In genomic region chr1:169840948-169841347, GRCm38 (mm10) we compare ENCODE assay signal across 16 mouse cellular contexts.
"Had no signal": no experiment of that assay in that cellular context is flagged by ENCODE, and none has a peak within 500 bp of the region (broad histone marks: within the 10 kb centered on the region; RNA-seq: fewer than 3 reads in every experiment).

No protein-coding gene starts in this region.

- ATAC-seq: lung, postnatal 0 days; midbrain, embryonic 13.5 days; midbrain, embryonic 15.5 days had no signal

- H3K27me3 ChIP-seq: lung, embryonic 15.5 days; megakaryocyte, embryonic 14.5 days; midbrain, embryonic 13.5 days; midbrain, embryonic 15.5 days; neural tube, embryonic 12.5 days; stomach, embryonic 15.5 days had no signal

- H3K36me3 ChIP-seq: lung, embryonic 15.5 days; midbrain, embryonic 13.5 days; midbrain, embryonic 15.5 days; neural tube, embryonic 12.5 days; stomach, embryonic 15.5 days had no signal

- H3K9ac ChIP-seq: lung, embryonic 15.5 days; midbrain, embryonic 13.5 days; midbrain, embryonic 15.5 days; neural tube, embryonic 12.5 days; stomach, embryonic 15.5 days had no signal

- H3K4me1 ChIP-seq: lung, embryonic 15.5 days; megakaryocyte, embryonic 14.5 days; midbrain, embryonic 13.5 days; midbrain, embryonic 15.5 days; neural tube, embryonic 12.5 days; stomach, embryonic 15.5 days had no signal

- H3K4me3 ChIP-seq: lung, embryonic 15.5 days; megakaryocyte, embryonic 14.5 days; midbrain, embryonic 13.5 days; midbrain, embryonic 15.5 days; neural tube, embryonic 12.5 days; stomach, embryonic 15.5 days had no signal

- H3K27ac ChIP-seq: lung, embryonic 15.5 days; macrophage; midbrain, embryonic 13.5 days; midbrain, embryonic 15.5 days; neural tube, embryonic 12.5 days; stomach, embryonic 15.5 days; stomach, postnatal 0 days had no signal

- DNase-seq: lung, postnatal 14 days; lung, postnatal 36 days; right cerebral cortex, postnatal 14 days; thymus, adult 2 months; thymus, postnatal 25 days; thymus, postnatal 4 days had no signal

- H3K4me2 ChIP-seq: lung, embryonic 15.5 days; midbrain, embryonic 11.5 days; midbrain, embryonic 13.5 days; midbrain, embryonic 15.5 days; neural tube, embryonic 12.5 days; stomach, embryonic 15.5 days had no signal

- H3K9me3 ChIP-seq: lung, embryonic 15.5 days; midbrain, embryonic 13.5 days; midbrain, embryonic 15.5 days; neural tube, embryonic 12.5 days; stomach, embryonic 15.5 days had no signal
